Mouse (Mus musculus): ENCODE data around the gene Cd33.

Cd33 gene

GRCm38 (mm10) chr7:43544225-43544977 is at the start of gene Cd33:
Gene Cd33 (minus strand): TSS chr7:43544428.
- no peak for DNase-seq (ENCODE audit: low spot score)

DNA sequence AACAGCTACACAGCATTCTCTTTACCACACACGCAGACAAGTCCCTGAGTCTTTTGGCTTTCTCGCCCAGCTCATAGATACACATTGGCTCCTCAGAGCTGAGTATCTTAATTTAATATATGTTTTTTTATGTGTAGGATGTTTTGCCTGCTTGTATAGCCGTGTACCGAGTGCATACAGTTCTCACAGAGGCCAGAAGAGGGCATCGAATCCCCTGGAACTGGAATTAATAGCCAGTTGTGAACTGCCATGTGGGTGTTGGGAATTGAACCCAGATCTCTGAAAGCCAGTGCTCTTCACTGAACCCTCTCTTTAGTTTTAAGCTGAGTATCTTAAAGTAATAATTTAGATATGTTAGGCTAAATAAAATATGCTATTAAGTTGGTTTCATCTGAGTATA is 40.6 kb upstream of the Cd33 start:
- no peak for DNase-seq (ENCODE audit: low spot score)

DNA sequence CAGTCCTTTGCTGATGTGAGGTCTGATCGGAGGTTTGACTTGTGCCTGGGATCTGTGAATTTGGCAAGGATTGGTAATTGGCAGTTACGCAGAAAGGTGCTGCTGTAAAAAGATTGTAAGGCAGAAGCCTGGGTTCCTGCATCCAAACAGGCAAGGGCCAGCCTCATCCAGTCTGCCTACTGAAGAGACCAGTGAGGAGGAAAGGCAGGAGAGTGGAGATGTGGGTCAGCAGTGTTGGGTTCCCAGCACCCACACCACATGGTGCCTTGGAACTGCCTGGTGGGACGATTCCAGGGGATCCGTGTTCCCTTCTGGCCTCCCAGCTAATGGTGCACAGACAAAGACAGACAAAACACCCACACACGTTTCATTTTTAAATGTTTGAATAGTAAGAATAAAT is 36.3 kb upstream of the Cd33 start:
- DNase-seq (ENCODE audit: low spot score): no peak

- DNase-seq (ENCODE audit: low spot score): peak; percentile 92
Observed at GRCm38 (mm10) chr7:43579440-43580171, 35.4 kb upstream of the Cd33 start, which contains the start of gene Zfp719. Gene Zfp719 (plus strand): TSS chr7:43579610.

GRCm38 (mm10) chr7:43571216-43571615 is 27.0 kb upstream of the Cd33 start:
- DNase-seq (ENCODE audit: low spot score): no peak

GRCm38 (mm10) chr7:43563300-43563699 is 19.1 kb upstream of the Cd33 start:
- DNase-seq (ENCODE audit: low spot score): no peak

DNA sequence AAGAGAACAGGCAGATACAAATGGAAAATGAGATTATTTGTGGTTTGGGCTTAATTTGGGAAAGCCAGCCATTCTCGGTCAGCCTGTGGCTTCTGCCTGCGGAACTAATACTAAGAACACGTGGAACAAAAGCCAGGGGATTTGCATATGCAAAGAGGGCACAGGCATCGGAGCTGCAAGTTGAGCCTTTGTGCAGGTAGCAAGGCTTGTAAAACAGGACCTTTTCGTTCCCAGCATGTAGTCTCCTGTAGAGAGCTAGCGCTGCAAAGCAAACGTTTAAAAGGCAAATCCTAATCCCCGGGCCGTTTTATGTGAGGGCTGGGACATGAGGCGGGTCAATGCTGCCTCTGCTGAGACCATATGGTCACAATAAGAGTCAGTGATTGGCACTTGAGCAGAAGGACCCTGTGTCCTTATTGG is 18.4 kb upstream of the Cd33 start:
- no peak for DNase-seq (ENCODE audit: low spot score)

DNA sequence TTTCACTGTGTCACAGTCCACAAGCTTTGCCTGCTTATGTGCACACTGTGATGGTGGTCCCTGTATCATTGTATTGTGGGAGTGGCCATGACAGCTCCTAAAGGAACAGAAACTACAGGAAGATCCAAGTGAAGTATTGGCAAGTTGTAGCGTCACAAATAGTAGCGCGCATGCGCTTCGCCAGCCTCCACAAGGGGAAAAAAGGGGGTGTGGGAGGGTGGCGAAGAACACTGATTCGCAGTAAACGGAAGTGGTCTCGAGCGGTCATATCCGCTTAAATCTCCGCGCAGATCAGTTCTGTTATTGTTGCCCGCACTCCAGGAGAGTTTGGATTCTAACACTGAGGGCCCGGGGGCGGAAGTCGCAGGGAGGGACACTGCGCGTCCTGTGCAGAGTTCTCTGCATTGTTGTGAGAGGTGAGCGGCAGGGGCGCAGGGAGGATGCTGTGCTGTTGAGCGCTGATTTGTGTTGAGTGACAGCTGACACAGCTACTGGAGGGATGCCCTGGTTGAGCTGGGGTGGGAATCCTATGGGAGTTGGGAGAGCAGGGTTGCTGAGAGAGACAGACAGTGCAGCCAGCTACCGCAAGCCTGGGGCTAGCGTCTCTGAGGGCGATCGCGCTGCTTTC is 17.9 kb upstream of the Cd33 start, which contains the start of gene Zfp658:
Gene Zfp658, plus strand, starts transcription at position 251 of the 628 bp plus-strand sequence.
- peak; percentile 78 for DNase-seq (ENCODE audit: low spot score)

- no peak for DNase-seq (ENCODE audit: low spot score)
Observed at GRCm38 (mm10) chr7:43556901-43557300, 12.7 kb upstream of the Cd33 start.

DNA sequence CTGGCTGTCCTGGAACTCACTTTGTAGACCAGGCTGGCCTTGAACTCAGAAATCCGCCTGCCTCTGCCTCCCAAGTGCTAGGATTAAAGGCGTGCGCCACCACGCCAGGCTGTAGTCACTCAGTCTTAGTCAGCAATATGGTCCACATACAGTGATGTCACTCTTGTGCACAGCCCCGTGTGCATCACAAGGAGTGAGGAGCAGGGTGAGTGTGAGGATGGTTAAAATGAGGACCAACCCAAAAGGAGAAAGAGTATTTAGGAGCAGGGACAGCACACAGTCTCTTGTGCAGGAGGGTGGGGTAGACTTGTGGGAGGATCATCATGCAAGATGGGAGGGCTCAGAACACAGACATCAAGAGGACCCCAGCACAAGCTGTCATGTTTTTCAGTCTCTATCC is 11.1 kb upstream of the Cd33 start:
- DNase-seq (ENCODE audit: low spot score): no peak

DNA sequence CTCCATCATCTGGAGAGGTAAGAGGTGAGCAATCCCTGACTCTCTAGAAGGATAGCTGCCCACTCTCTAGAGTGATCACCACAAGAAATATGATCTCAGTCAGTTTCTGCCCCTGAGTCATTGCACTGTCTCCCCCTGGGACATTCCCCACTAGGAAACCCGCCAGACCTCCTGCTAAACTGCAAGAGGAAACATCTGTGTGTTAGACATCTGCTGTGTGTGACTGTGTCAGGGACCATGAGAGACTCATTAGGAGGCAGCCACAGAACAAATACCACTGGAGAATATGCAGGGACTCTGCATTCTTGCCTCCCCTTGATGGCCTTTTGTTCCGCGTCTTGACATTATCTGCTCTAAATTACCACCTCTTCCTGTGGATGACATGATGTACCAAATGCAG is 10.3 kb upstream of the Cd33 start:
- DNase-seq (ENCODE audit: low spot score): no peak

DNA sequence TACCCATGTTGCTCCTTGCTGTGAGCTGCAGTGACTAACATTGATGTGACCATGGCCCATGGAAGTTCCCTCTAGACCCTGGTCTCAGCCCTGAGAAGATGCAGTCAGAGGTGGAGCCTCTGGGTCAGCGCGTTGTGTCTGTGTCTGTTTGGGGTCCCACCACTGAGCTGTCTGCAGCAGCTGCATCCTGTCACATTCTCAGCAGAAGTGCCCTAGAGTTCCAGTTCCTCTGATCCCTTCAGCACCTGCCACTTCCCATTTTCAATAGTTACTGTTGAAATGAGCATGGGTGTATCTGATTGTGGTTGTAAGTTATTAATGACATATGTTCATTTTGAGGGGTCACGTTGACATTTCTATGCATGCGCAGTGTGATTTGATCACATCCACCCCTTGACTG is 8.9 kb upstream of the Cd33 start:
- DNase-seq (ENCODE audit: low spot score): no peak

GRCm38 (mm10) chr7:43548206-43548605 is 4.0 kb upstream of the Cd33 start:
- DNase-seq (ENCODE audit: low spot score): no peak

DNA sequence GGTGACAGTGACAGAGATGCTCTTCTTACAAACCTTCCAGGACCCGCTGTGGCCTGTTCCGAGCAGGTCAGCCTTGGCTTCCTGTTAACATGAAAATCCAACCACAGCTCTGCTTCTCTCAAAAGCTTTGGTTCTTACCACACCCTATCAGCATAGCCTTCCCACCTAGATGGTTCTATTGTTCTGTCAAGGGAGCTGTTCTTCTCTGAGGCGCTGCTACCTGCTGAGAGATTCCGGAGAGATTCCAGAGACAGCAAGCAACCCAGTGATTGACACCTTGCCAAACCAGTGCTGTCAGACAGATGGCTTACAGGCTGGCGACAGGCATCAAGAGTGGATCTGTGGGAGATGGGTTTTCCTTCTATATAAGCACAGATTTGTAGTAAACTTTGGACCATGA is 3.4 kb upstream of the Cd33 start:
- DNase-seq (ENCODE audit: low spot score): no peak

DNA sequence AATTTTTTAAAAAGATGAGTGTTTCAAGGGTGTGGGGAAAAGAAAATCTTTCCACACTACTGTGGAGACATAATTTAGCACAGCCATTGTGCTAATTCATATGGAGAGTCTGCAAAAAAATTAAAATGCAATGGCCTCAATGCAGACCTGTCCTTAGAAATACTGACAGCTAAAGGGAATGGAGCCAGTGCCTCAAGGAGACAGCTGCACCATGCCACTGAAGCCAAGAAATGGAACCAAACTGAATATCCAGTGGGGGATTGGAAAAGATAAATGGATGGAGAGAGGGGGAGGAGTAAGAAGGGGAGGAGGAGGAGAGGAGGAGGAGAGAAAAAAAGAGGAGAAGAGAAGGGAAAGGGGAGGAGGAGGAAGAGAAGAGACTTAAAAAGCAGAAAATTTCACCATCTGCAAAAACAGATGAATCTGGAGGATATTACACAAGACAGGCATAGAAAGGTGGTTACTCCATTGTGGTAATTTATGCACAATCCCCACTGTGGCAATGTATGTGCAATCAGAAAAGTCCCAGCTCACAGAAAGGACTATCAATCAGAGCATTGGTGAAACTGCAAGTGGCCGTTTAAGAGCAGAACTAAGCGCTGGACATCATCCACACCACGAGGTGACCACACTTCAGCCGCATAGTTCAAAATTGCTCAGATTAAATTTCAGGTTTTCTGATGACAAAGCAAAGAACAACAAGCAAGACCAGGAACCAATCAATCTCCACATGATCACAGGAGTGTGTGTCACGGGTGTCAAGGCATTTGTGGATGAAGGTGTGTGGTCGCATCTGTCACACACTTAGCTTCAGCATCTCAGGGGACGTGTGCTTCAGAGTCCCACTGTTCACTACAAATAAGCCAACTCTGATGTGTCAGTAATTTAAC is 1.7 kb upstream of the Cd33 start:
- no peak for DNase-seq (ENCODE audit: low spot score)

GRCm38 (mm10) chr7:43538524-43538923 is 5.7 kb downstream of the Cd33 start:
- no peak for DNase-seq (ENCODE audit: low spot score)

DNA sequence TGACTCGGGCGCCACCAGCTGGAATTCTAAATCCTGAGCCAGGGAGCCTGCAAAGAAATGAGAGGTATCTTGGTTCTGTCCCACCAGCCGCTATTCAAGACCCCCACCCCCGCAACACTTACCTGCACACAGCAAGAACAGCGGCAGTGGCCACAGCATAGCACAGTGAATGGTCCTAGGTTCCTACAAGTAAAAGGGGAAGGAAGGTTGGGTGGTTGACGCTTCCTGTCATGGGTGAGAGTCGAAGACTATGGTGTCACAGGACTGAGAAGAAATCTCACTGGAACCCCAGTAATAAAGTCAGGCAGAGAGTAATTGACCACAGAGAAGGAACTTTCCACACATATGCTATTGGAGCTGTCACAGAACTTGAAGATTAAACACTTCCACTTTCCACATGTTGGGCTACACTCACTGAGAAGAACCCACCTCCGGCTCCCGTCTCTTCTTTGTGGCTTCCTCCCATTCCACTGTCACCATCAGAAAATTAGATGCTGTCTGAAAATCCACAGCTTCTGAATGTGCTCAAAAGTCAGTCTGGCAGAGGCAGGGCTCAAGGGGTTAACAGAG is 11.2 kb downstream of the Cd33 start:
- DNase-seq (ENCODE audit: low spot score): no peak

DNA sequence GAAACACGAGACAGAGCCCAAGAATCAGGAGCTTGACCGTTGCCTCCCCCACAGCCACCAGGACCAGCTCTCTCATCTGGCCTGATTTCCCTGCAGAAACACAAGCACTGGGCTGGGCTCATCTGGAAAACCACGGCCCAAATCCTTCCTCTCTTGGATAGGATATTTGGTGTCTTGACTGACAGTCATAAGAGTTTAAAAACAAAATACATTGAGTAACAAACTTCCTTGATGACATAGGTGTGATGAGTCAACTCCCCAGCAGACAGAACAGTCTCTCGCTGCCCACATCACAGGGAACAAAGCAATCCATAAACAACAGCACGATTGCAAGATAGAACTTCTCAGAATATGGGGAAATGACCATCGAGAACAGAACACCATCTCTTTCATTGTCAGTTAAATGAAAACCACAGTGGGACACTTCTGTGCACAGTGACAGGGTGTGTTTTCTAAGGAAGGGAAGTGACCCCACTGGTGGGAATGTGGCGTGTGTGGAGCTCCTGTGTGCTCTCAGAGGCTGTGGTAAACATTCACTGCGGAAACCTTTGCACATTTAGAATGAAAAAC is 13.9 kb downstream of the Cd33 start:
- no peak for DNase-seq (ENCODE audit: low spot score)

DNA sequence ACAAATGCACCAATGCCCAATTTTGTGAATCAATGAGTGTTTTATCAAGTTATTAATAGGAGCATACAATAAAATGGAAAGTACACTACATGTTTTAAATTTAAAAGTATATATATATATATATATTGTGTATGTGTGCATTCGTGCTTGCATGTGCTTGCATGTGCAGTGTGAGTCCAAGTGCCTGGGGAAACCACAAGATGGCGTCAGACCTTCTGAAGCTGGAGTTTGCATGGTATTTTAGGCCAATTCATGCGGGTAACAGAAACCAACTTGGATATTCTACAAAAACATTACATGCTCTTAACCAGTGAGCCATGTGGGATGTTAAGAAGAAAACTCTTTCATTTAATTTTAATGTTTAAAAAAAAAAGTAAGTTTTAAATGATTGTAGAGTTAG is 18.9 kb downstream of the Cd33 start:
- no peak for DNase-seq (ENCODE audit: low spot score)

GRCm38 (mm10) chr7:43522776-43523175 is 21.5 kb downstream of the Cd33 start:
- DNase-seq (ENCODE audit: low spot score): no peak

GRCm38 (mm10) chr7:43518341-43518740 is 25.9 kb downstream of the Cd33 start:
- DNase-seq (ENCODE audit: low spot score): no peak
